Mouse (Mus musculus) testis, postnatal 14 days (tissue): ENCODE data around the gene Kif3a.

Experiments
- DNase-seq: peaks from one replicate; pipeline ENCODE4 v3.0.0; 2021; ENCODE audit warnings: low spot score

Kif3a gene

GRCm38 (mm10) chr11:53651441-53651840, 84.3 kb downstream of the Kif3a start:
- no peak for DNase-seq
